Mouse (Mus musculus): ENCODE data around the gene Spon1.

- TF ChIP-seq CTCF (IDR thresholded peaks at IDR 0.05; ENCODE audit: borderline replicate concordance, insufficient read depth, low read depth, low read length), result no peak
- TF ChIP-seq POLR2A (IDR thresholded peaks at IDR 0.05; ENCODE audit: borderline replicate concordance, insufficient read depth, low read length), result no peak
These were observed 12.7 kb downstream of the Spon1 start for GRCm38 (mm10) chr7:113778546-113778945.

Measured in cerebellum, adult 2 months (tissue).